Mouse (Mus musculus) cerebellum, adult 9-11 months (tissue): ENCODE data around the gene Hsh2d.
A peak's percentile ranks its signal among the peaks of the same experiment; 100 is the strongest.

Experiments used
- DNase-seq: peaks from one replicate; pipeline ENCODE4 v3.0.0; 2022

Gene Hsh2d

GRCm38 (mm10) chr8:72192065-72192464, 2.6 kb downstream of the Hsh2d start:
- no peak for DNase-seq

- DNase-seq = no peak
Measured at GRCm38 (mm10) chr8:72197997-72198396, 8.6 kb downstream of the Hsh2d start.

- no peak for DNase-seq
Measured at GRCm38 (mm10) chr8:72208582-72208981, 19.1 kb downstream of the Hsh2d start.

GRCm38 (mm10) chr8:72210222-72210621, 20.8 kb downstream of the Hsh2d start:
- no peak for DNase-seq

- DNase-seq = no peak
Measured at GRCm38 (mm10) chr8:72210710-72211109, 21.3 kb downstream of the Hsh2d start.

- no peak for DNase-seq
Measured at GRCm38 (mm10) chr8:72211846-72212245, 22.4 kb downstream of the Hsh2d start.

GRCm38 (mm10) chr8:72212751-72213150, 23.3 kb downstream of the Hsh2d start, which contains the start of gene Cib3:
Cib3 (minus strand) TSS chr8:72212837.
- no peak for DNase-seq

GRCm38 (mm10) chr8:72213536-72213935, 24.1 kb downstream of the Hsh2d start, which contains the start of gene Gm11034:
Gm11034 (minus strand) TSS chr8:72213636.
- no peak for DNase-seq

- DNase-seq = no peak
Measured at GRCm38 (mm10) chr8:72215060-72215459, 25.6 kb downstream of the Hsh2d start.

- DNase-seq = no peak
Measured at GRCm38 (mm10) chr8:72215871-72216270, 26.4 kb downstream of the Hsh2d start.

- no peak for DNase-seq
Measured at GRCm38 (mm10) chr8:72218781-72219540, 29.5 kb downstream of the Hsh2d start.

GRCm38 (mm10) chr8:72219541-72220363, 30.3 kb downstream of the Hsh2d start, which contains the start of gene Fam32a:
Fam32a (plus strand) TSS chr8:72219730.
- DNase-seq = peak; percentile 90

GRCm38 (mm10) chr8:72220758-72221157, 31.3 kb downstream of the Hsh2d start:
- DNase-seq = no peak

GRCm38 (mm10) chr8:72222656-72223055, 33.2 kb downstream of the Hsh2d start:
- peak; percentile 15 for DNase-seq

GRCm38 (mm10) chr8:72239499-72240402, 50.3 kb downstream of the Hsh2d start, which contains the start of gene Ap1m1:
Ap1m1 (plus strand) TSS chr8:72240018.
- DNase-seq = peak; percentile 99

GRCm38 (mm10) chr8:72240403-72240763, 50.9 kb downstream of the Hsh2d start:
- no peak for DNase-seq

GRCm38 (mm10) chr8:72240951-72241350, 51.5 kb downstream of the Hsh2d start:
- peak; percentile 57 for DNase-seq

- no peak for DNase-seq
Measured at GRCm38 (mm10) chr8:72242226-72242625, 52.8 kb downstream of the Hsh2d start.

- no peak for DNase-seq
Measured at GRCm38 (mm10) chr8:72244610-72245009, 55.2 kb downstream of the Hsh2d start.
